Mouse (Mus musculus): Measurements from ENCODE around the gene Ndufa13. TPM values are rescaled to one million over a fixed set of nuclear protein-coding genes. Genes with fewer than 3 reads are reported as not detected.
A peak's percentile ranks its signal among the peaks of the same experiment; 100 is the strongest.

Ndufa13 gene
- polyA plus RNA-seq, 1 experiment: 277 TPM

- Histone ChIP-seq H3K79me2 (ENCODE audit: control insufficient read depth, insufficient read depth) (peaks cover 14% of the 10 kb centered on the region), H3K4me2 (ENCODE audit: low read depth) (no peak overlapping the region), H3K27me3 (ENCODE audit: control insufficient read depth, insufficient read depth, insufficient read length) (no peaks in the 10 kb centered on the region), H3K36me3 (ENCODE audit: control insufficient read depth, insufficient read depth) (peaks cover 26% of the 10 kb centered on the region), H3ac (ENCODE audit: control insufficient read depth, insufficient read length) (no peak overlapping the region), H3K4me3 (no peak overlapping the region)
- TF ChIP-seq REST (IDR thresholded peaks at IDR 0.05; ENCODE audit: insufficient read depth, insufficient read length) (no peak), USF1 (IDR thresholded peaks at IDR 0.05; ENCODE audit: low read depth) (no peak), TCF12 (IDR thresholded peaks at IDR 0.05; ENCODE audit: insufficient read depth, poor library complexity, severe bottlenecking) (no peak), MYOD1 (IDR thresholded peaks at IDR 0.05; ENCODE audit: control insufficient read depth in 1 of 3, insufficient read length in 2 of 3, low read depth in 2 of 3) (no peak), POLR2AphosphoS2 (IDR thresholded peaks at IDR 0.05; ENCODE audit: insufficient read length, low read depth) (no peak), POLR2A (IDR thresholded peaks at IDR 0.05; ENCODE audit: insufficient read length, low read depth) (no peak), SRF (IDR thresholded peaks at IDR 0.05; ENCODE audit: control insufficient read depth, insufficient read length, low read depth) (no peak), MYOG (IDR thresholded peaks at IDR 0.05; ENCODE audit: control insufficient read depth in 1 of 3, insufficient read depth in 1 of 3, insufficient read length in 2 of 3, low read depth in 2 of 3) (no peak), CEBPB (IDR thresholded peaks at IDR 0.05; ENCODE audit: insufficient read depth, poor library complexity, severe bottlenecking) (no peak), TCF3 (IDR thresholded peaks at IDR 0.05; ENCODE audit: insufficient read length, low read depth) (no peak), MAX (IDR thresholded peaks at IDR 0.05; ENCODE audit: low read depth) (no peak), E2F4 (IDR thresholded peaks at IDR 0.05; ENCODE audit: insufficient read depth) (no peak)
Measured at GRCm38 (mm10) chr8:69915748-69916147, 13.4 kb upstream of the Ndufa13 start.

GRCm38 (mm10) chr8:69914526-69914925 lies 12.2 kb upstream of the Ndufa13 start:
- no peak overlapping the region for H3ac ChIP-seq (ENCODE audit: control insufficient read depth, insufficient read length)
- H3K4me3 ChIP-seq: no peak overlapping the region
- H3K4me2 ChIP-seq (ENCODE audit: low read depth): no peak overlapping the region
- peaks cover 33% of the 10 kb centered on the region for H3K36me3 ChIP-seq (ENCODE audit: control insufficient read depth, insufficient read depth)
- H3K79me2 ChIP-seq (ENCODE audit: control insufficient read depth, insufficient read depth): peaks cover 11% of the 10 kb centered on the region
- TF ChIP-seq MYOD1 (IDR thresholded peaks at IDR 0.05; ENCODE audit: control insufficient read depth in 1 of 3, insufficient read length in 2 of 3, low read depth in 2 of 3): peak in 1 of 3 experiments; percentile 61
- TF ChIP-seq MYOG (IDR thresholded peaks at IDR 0.05; ENCODE audit: control insufficient read depth in 1 of 3, insufficient read depth in 1 of 3, insufficient read length in 2 of 3, low read depth in 2 of 3): peak in 2 of 3 experiments; percentile 35 to 86
- no peak for TF ChIP-seq POLR2AphosphoS2 (IDR thresholded peaks at IDR 0.05; ENCODE audit: insufficient read length, low read depth)
- H3K27me3 ChIP-seq (ENCODE audit: control insufficient read depth, insufficient read depth, insufficient read length): no peaks in the 10 kb centered on the region

GRCm38 (mm10) chr8:69912478-69913074 lies 10.2 kb upstream of the Ndufa13 start:
- no peak overlapping the region for H3K4me3 ChIP-seq
- H3K27me3 ChIP-seq (ENCODE audit: control insufficient read depth, insufficient read depth, insufficient read length): no peaks in the 10 kb centered on the region
- no peaks in the 10 kb centered on the region for H3K79me2 ChIP-seq (ENCODE audit: control insufficient read depth, insufficient read depth)
- no peak for TF ChIP-seq POLR2AphosphoS2 (IDR thresholded peaks at IDR 0.05; ENCODE audit: insufficient read length, low read depth)
- TF ChIP-seq CEBPB (IDR thresholded peaks at IDR 0.05; ENCODE audit: insufficient read depth, poor library complexity, severe bottlenecking): no peak
- no peak for TF ChIP-seq TCF3 (IDR thresholded peaks at IDR 0.05; ENCODE audit: insufficient read length, low read depth)
- no peak for TF ChIP-seq E2F4 (IDR thresholded peaks at IDR 0.05; ENCODE audit: insufficient read depth)
- no peak for TF ChIP-seq POLR2A (IDR thresholded peaks at IDR 0.05; ENCODE audit: insufficient read length, low read depth)
- TF ChIP-seq MYOG (IDR thresholded peaks at IDR 0.05; ENCODE audit: control insufficient read depth in 1 of 3, insufficient read depth in 1 of 3, insufficient read length in 2 of 3, low read depth in 2 of 3): no peak
- no peak for TF ChIP-seq REST (IDR thresholded peaks at IDR 0.05; ENCODE audit: insufficient read depth, insufficient read length)
- no peak for TF ChIP-seq MAX (IDR thresholded peaks at IDR 0.05; ENCODE audit: low read depth)
- H3ac ChIP-seq (ENCODE audit: control insufficient read depth, insufficient read length): no peak overlapping the region
- no peak overlapping the region for H3K4me2 ChIP-seq (ENCODE audit: low read depth)
- H3K36me3 ChIP-seq (ENCODE audit: control insufficient read depth, insufficient read depth): peaks cover 36% of the 10 kb centered on the region

- Histone ChIP-seq H3K4me2 (ENCODE audit: low read depth) (no peak overlapping the region), H3K79me2 (ENCODE audit: control insufficient read depth, insufficient read depth) (no peaks in the 10 kb centered on the region), H3ac (ENCODE audit: control insufficient read depth, insufficient read length) (no peak overlapping the region), H3K27me3 (ENCODE audit: control insufficient read depth, insufficient read depth, insufficient read length) (no peaks in the 10 kb centered on the region), H3K36me3 (ENCODE audit: control insufficient read depth, insufficient read depth) (peaks cover 29% of the 10 kb centered on the region), H3K4me3 (no peak overlapping the region)
- TF ChIP-seq POLR2AphosphoS2 (IDR thresholded peaks at IDR 0.05; ENCODE audit: insufficient read length, low read depth) (no peak), POLR2A (IDR thresholded peaks at IDR 0.05; ENCODE audit: insufficient read length, low read depth) (no peak), MYOG (IDR thresholded peaks at IDR 0.05; ENCODE audit: control insufficient read depth in 1 of 3, insufficient read depth in 1 of 3, insufficient read length in 2 of 3, low read depth in 2 of 3) (no peak), REST (IDR thresholded peaks at IDR 0.05; ENCODE audit: insufficient read depth, insufficient read length) (no peak), SRF (IDR thresholded peaks at IDR 0.05; ENCODE audit: control insufficient read depth, insufficient read length, low read depth) (no peak), E2F4 (IDR thresholded peaks at IDR 0.05; ENCODE audit: insufficient read depth) (no peak), MYOD1 (IDR thresholded peaks at IDR 0.05; ENCODE audit: control insufficient read depth in 1 of 3, insufficient read length in 2 of 3, low read depth in 2 of 3) (no peak)
Measured at GRCm38 (mm10) chr8:69911917-69912316, 9.6 kb upstream of the Ndufa13 start.

GRCm38 (mm10) chr8:69907106-69907505 lies 4.7 kb upstream of the Ndufa13 start:
- Histone ChIP-seq H3K79me2 (ENCODE audit: control insufficient read depth, insufficient read depth) (no peaks in the 10 kb centered on the region), H3K36me3 (ENCODE audit: control insufficient read depth, insufficient read depth) (peaks cover 11% of the 10 kb centered on the region), H3ac (ENCODE audit: control insufficient read depth, insufficient read length) (no peak overlapping the region), H3K4me2 (ENCODE audit: low read depth) (no peak overlapping the region), H3K4me3 (no peak overlapping the region), H3K27me3 (ENCODE audit: control insufficient read depth, insufficient read depth, insufficient read length) (no peaks in the 10 kb centered on the region)
- TF ChIP-seq REST (IDR thresholded peaks at IDR 0.05; ENCODE audit: insufficient read depth, insufficient read length): no peak
- TF ChIP-seq TCF3 (IDR thresholded peaks at IDR 0.05; ENCODE audit: insufficient read length, low read depth): no peak
- no peak for TF ChIP-seq MYOG (IDR thresholded peaks at IDR 0.05; ENCODE audit: control insufficient read depth in 1 of 3, insufficient read depth in 1 of 3, insufficient read length in 2 of 3, low read depth in 2 of 3)
- no peak for TF ChIP-seq CEBPB (IDR thresholded peaks at IDR 0.05; ENCODE audit: insufficient read depth, poor library complexity, severe bottlenecking)
- TF ChIP-seq MAX (IDR thresholded peaks at IDR 0.05; ENCODE audit: low read depth): no peak
- no peak for TF ChIP-seq SRF (IDR thresholded peaks at IDR 0.05; ENCODE audit: control insufficient read depth, insufficient read length, low read depth)
- no peak for TF ChIP-seq POLR2A (IDR thresholded peaks at IDR 0.05; ENCODE audit: insufficient read length, low read depth)

All from myocyte (in vitro differentiated cells).